Comparison of ENCODE assay signal across 9 mouse cellular contexts in the genomic region with DNA sequence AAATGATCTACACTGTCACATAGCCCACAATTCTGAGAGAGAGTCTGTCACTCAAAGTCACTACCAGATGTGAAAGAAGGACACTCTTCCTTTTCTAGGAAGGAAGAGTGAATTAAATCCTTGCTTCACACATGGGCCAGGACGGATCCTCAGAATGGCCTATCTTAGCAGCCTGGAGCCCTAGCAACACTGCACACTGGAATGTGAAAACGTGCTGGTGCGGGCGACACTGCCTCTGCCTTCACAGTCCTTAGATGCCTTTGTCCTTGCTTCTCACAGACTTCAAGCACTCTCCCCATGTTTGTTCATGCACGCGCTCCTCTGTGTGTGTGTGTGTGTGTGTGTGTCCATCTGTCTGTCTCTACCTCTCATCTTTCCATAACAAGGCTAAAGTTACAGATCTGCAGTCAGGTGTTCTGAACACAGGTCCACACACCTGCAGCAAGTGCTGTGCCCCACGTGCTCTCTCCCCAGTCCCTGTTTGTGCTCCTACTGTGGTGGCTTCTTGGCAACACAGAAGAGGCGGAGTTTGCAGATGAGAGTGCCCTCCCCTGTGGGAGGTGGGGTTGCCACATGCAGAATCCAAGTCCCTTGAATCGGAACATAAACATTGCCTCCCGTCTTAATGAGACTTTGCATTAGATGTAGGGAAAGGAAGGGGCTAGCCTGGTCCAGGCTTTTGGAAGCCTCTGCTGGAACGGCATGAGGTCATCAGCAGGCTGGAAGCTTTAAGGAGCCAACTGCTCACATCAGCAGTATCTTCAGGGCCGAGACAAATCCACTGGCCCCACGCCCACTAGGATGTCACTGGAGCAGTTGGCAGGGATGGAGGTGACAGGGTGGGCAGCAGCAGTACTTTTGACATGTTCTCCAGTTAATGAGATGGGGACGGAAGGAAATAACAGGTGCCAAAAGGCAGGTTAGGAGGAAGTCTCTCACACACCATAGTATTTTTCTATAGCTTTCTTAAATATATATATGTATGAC.
DNase-seq lines count a peak whose midpoint lies in the region; ATAC-seq lines count a peak whose summit lies in the region.
"Had no signal": no experiment of that assay in that cellular context is flagged by ENCODE, and none has a peak within 500 bp of the region (broad histone marks: within the 10 kb centered on the region; RNA-seq: fewer than 3 reads in every experiment).

No protein-coding gene starts in this region.

- H3K9me3 ChIP-seq in heart, embryonic 16.5 days (replicated peaks; ENCODE audit: control insufficient read depth, low read length): no peaks in the 10 kb centered on the region
- H3K9me3 ChIP-seq in midbrain, embryonic 14.5 days (ENCODE audit: control insufficient read depth, low read length): no peaks in the 10 kb centered on the region
- H3K9me3 ChIP-seq: limb, embryonic 15.5 days had no signal

- no peak for DNase-seq in heart, postnatal 36 days
- DNase-seq in cerebellum, adult 9-10 months: peak; percentile 53
- DNase-seq in gastrocnemius, postnatal 10 days: peak; percentile 33
- peak; percentile 70 for DNase-seq in midbrain, embryonic 14.5 days
- no peak for DNase-seq in urinary bladder, adult 2 months (ENCODE audit: low spot score)
- DNase-seq in thymus, postnatal 14 days: no peak
- DNase-seq in thymus, postnatal 36 days: no peak

- H3K4me3 ChIP-seq in heart, embryonic 16.5 days (ENCODE audit: low read length): no peak overlapping the region
- no peak overlapping the region for H3K4me3 ChIP-seq in midbrain, embryonic 14.5 days (replicated peaks; ENCODE audit: low read depth, low read length)
- H3K4me3 ChIP-seq: limb, embryonic 15.5 days had no signal

- peak overlapping the region; percentile 67 for H3K27ac ChIP-seq in heart, embryonic 16.5 days (ENCODE audit: low read length)
- peak overlapping the region; percentile 50 for H3K27ac ChIP-seq in midbrain, embryonic 14.5 days (replicated peaks; ENCODE audit: low read depth, low read length)
- H3K27ac ChIP-seq: limb, embryonic 15.5 days had no signal

- peaks cover 9% of the 10 kb centered on the region for H3K4me1 ChIP-seq in heart, embryonic 16.5 days (ENCODE audit: control insufficient read depth, insufficient read depth, low read length)
- H3K4me1 ChIP-seq in midbrain, embryonic 14.5 days (ENCODE audit: control insufficient read depth, insufficient read depth, low read length): peaks cover 10% of the 10 kb centered on the region; the same call in 1 of the 2 replicates
- H3K4me1 ChIP-seq: limb, embryonic 15.5 days had no signal

- H3K27me3 ChIP-seq in heart, embryonic 16.5 days (ENCODE audit: control insufficient read depth, insufficient read depth, low read length): no peaks in the 10 kb centered on the region
- H3K27me3 ChIP-seq in midbrain, embryonic 14.5 days (ENCODE audit: control insufficient read depth, insufficient read depth, low read length): no peaks in the 10 kb centered on the region
- H3K27me3 ChIP-seq: limb, embryonic 15.5 days had no signal

- no peak overlapping the region for H3K9ac ChIP-seq in heart, embryonic 16.5 days (ENCODE audit: low read length)
- no peak overlapping the region for H3K9ac ChIP-seq in midbrain, embryonic 14.5 days (replicated peaks; ENCODE audit: low read length)
- H3K9ac ChIP-seq: limb, embryonic 15.5 days had no signal

- peak; percentile 77; the same call in 1 of the 2 replicates for ATAC-seq in heart, embryonic 16.5 days (replicated peaks; ENCODE audit: extremely low read depth, insufficient read depth, low FRiP score)
- no peak for ATAC-seq in midbrain, embryonic 14.5 days (ENCODE audit: low FRiP score, low TSS enrichment)

- WGBS in heart, embryonic 16.5 days: 42% methylated on average over 14 of the region's 14 CpGs
- 18% methylated on average over 14 of the region's 14 CpGs for WGBS in midbrain, embryonic 14.5 days

- intact Hi-C loops in heart, postnatal 36 days (cut with DNase I): no loop called here

- H3K36me3 ChIP-seq in heart, embryonic 16.5 days (ENCODE audit: control insufficient read depth, insufficient read depth): no peaks in the 10 kb centered on the region
- no peaks in the 10 kb centered on the region for H3K36me3 ChIP-seq in midbrain, embryonic 14.5 days (ENCODE audit: control insufficient read depth, insufficient read depth, low read length)

- peak overlapping the region; percentile 14; the same call in 1 of the 2 replicates for H3K4me2 ChIP-seq in heart, embryonic 16.5 days (ENCODE audit: low read depth, low read length)
- H3K4me2 ChIP-seq in midbrain, embryonic 14.5 days (ENCODE audit: low read length): no peak overlapping the region
- H3K4me2 ChIP-seq: limb, embryonic 15.5 days had no signal

Comparison
In these comparisons a context has a peak if more than half of its experiments do, and no peak if none do; other contexts are left out.
1. DNase-seq: peak in cerebellum, adult 9-10 months (single experiment), gastrocnemius, postnatal 10 days (single experiment) and midbrain, embryonic 14.5 days (single experiment); none in heart, postnatal 36 days (0 of 2), urinary bladder, adult 2 months (single experiment), thymus, postnatal 14 days (single experiment) and thymus, postnatal 36 days (0 of 2).